Mouse (Mus musculus) adrenal gland, adult 2 months (tissue): Measurements from ENCODE around the gene Pik3cd. TPM values are rescaled to one million over a fixed set of nuclear protein-coding genes. Genes with fewer than 3 reads are reported as not detected.
A peak's percentile ranks its signal among the peaks of the same experiment; 100 is the strongest.

Source experiments
- DNase-seq: peaks from one replicate; pipeline ENCODE4 v3.0.0; 2021
- polyA plus RNA-seq: library from polyadenylated mRNA; depleted of rRNA; stranded (reverse); fragments of >200 nt; gene quantifications from 2 replicates; pipeline ENCODE4 v1.2.3, GENCODE M21; 2012
- total RNA-seq, 2 experiments: library from RNA; stranded (reverse); gene quantifications; 2 replicates each; pipeline ENCODE4 v1.2.3; 2021

Pik3cd gene
- total and polyA plus RNA-seq, 3 experiments = 4.2 to 6.2 (median 6.1) TPM

DNA sequence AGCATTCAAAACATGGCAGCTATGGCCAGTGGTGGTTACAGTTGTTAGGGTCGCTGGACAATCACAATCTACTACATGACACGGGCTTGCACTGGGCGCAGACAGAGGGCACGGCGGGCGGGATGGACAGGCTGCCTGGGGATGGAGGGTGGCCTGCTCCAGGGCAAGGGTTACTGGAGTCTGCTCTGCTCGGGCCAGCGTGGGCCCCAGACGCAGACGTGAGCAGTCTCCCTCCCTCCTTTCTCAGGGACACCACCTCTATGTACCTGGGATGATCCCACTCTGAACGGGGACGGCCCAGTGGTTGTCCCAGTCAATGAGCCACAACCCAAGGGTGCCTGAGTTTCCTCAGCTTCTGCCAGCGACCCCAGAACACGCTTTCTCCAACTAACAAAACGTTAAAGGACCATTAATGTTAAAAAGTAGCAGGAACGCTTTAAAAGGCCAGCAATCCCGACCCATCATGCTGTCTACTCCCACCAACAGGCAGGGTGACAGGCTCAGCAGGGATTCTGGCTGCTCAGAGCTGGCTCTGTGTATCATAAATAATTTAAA is 22.6 kb upstream of the Pik3cd start:
- no peak for DNase-seq

DNA sequence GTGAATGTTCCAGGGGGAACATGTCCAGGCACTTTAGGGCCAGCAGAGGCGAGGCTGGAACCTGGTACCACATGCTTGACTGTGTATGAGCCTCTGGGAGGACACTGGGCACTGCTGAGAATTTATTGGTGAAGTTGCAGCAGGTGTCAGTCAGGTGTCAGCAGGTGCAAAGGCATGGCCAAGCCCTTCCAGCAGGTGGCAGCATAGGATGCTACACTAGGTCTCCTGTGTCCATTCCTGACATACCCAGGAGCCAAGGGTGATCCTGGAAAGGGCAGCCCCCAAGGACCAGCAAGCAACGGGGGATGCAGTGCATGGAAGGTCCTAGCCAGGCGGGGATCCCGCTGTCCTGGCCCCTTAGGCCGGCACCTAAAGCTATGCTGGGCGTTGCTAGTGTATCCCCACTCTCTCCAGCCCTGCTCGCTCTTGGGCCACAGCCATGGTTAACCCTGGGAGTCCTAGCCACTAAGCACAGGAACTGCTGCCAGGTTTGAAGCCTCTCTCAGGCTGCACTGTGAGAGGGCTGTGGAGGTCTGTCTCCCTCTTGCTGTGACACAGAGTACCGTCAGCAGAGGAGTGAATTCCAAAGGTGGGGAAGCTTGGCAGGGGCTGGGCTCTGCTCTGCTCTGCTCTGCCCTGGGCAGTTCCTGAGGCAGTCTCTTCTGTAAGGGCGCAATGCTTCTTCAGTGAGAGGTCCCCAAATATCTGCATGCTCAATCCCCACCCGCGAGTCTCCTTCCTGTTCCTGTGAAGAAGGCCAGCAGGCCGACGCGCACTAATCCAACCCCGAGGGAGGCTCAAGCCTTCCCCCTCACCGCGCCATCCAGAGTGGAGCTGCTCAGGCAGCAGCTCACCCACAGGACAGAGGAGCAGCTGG is 21.7 kb upstream of the Pik3cd start:
- DNase-seq = peak; percentile 31

GRCm38 (mm10) chr4:149723021-149723390 is 20.6 kb upstream of the Pik3cd start:
- DNase-seq = no peak

- DNase-seq = no peak
Measured at GRCm38 (mm10) chr4:149722104-149723020, 20.0 kb upstream of the Pik3cd start.

DNA sequence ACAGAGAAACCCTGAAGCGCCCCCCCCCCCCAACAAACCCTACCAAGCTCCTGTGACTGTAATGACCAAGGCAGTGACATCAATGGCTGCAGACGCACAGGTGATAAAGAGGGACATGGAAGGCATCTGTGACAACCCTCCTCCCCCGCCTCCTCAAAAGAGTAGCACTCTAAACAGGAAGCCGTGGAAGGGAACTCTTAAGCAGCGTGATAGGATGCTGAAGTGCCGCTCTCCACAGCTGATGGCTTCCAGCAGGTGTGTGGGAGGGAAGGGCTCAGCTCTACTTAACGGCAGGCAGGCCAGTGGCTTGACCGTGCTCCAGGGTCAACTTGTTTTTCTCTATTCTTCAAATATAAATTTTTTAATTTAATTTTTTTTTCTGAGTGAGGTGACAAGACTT is 18.8 kb upstream of the Pik3cd start:
- no peak for DNase-seq

- no peak for DNase-seq
Measured at GRCm38 (mm10) chr4:149719686-149720085, 17.3 kb upstream of the Pik3cd start.

DNA sequence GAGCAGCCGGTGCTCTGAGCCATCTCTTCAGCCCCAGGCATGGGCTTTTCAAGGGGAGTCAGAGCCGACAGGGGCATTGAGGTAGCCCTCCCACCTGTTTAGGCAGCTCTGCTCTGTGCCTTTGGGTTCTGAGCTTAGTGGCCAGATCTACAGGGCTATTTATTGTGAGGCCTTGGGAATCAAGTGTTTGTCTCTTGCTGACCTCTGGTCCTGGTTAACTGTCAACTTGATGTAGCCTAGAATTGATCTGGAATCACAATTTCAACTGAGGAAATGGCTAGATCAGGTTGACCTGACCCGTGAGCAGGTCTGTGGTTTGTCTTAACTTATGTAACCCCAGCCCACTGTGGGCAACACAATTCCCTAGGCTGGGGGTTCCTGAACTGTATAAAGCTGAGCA is 12.2 kb upstream of the Pik3cd start:
- no peak for DNase-seq

DNA sequence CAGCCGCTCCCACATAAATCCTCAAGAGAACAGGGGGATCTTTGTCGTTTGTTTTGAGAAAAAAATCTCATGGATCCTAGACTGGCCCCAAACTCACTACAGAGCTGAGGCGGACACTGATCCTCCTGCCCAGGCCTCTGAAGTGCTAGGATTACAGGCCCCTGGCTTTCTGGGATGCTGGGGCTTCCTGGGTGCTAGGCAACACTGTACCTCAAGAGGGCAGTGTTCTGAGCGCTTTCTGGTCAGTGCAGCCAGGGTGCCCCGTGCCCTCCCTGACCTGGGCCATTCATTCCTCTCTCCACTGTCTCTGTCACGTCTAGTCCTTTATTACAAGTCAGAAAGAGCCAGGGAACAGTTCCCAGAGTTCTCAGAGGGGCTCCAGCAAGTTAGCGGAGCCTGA is 9.6 kb upstream of the Pik3cd start:
- peak; percentile 38 for DNase-seq

GRCm38 (mm10) chr4:149711485-149711884 is 9.1 kb upstream of the Pik3cd start:
- no peak for DNase-seq

- peak; percentile 65 for DNase-seq
Measured at GRCm38 (mm10) chr4:149710510-149710909, 8.1 kb upstream of the Pik3cd start.

DNA sequence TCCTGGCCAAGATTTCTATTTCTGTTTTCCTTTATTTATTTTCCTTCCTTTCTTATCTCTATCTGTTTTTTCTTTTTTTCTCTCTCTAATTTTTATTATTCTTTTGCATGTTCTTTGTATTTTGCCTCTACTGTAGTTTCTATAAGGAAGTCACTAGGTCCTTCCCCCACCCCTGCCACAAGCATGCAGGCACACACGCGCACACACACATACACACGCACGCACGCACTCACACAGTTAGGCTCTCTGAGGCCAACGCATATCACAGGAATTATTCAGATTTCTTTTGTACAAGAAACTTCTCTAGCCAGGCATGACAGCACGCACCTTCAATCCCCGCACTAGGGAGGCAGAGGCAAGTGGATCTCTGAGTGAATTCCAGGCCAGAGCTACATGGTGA is 3.6 kb upstream of the Pik3cd start:
- no peak for DNase-seq

GRCm38 (mm10) chr4:149705298-149705697 is 2.9 kb upstream of the Pik3cd start:
- DNase-seq = no peak

DNA sequence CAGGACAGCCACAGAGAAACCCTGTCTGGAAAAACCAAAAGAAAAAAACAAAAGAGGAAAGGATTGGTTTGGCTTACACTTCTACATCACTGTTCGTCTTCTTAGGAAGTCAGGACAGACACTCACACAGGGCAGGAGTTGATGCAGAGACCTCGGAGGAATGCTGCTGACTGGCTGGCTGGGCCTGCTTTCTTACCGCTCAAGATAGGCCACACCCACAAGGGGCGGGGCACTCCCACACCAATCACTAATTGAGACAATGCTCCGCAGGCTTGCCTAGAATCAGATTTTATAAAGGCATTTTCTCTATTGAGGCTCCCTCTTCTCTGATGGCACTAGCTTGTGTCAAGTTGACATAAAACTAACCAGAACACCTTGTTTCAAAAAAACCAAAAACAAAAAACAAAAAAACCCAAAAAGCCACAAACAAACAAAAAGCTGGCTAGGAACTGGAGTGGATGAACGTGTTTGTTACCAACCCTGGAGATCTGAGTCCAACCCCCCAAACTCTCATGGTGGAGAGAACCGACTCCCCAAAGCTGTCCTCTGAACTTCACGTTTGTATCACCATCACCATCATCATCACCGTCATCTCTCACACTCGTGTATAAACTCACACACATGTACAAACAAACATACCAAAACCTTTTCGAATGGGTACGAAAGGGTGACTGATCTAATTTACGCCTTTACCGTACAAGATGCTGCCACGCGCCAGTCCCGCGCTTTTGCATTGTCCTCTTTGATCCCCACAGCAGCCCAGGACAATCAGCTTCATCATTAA is 753 bp downstream of the Pik3cd start:
- DNase-seq = no peak

DNA sequence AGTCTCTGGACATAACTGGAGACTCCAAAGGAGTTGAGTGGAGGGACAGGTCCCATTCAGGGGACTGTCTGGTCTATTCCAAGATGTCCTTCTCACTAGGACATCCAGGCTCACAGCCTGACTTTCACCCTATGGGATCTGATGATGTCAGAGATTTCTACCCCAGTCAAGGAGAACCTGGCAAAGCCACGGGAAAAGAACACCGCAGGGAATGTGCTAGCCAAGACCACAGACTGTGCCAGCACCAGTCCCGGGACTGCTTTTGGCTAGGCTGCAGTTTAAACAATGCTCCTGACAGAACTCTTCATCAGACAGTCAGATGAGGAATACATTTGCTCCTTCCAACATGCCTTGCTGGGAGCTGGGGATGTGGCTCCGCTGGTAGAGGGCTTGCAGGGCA is 2.4 kb downstream of the Pik3cd start:
- no peak for DNase-seq

GRCm38 (mm10) chr4:149698197-149698821 is 4.1 kb downstream of the Pik3cd start:
- peak; percentile 70 for DNase-seq

DNA sequence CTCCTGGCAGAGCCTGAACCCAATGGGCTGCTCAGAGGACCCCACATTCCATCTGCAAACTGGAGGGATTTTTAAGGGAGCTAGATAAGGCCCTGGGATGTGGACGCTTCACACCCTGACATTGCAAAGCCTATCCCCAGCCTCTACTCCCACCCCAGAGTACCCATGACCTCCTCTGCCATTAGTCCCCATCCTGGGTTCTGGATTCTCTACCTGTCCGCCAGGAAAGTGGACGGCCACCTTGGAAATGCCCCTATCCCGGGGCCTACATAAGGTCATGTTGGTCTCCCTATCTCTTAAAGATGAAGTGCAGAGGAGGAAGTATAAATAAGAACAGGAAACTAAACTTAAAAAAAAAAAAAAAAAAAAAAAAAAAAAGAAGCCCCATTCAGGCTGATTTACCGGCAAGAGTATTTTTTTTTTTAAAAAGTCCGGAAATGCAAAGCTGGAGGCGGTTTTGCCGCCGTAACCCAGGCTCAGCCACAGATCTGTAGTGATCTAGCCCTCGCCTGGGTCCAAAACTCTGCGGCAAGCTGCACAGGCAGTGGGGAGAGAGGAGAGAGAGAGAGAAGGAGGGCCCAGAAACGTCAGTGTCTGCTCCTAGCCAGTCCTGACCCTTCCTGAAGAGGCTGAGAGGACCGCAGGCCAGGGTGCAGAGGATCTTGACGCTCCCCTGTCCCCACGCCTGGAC is 4.7 kb downstream of the Pik3cd start:
- no peak for DNase-seq

- no peak for DNase-seq
Measured at GRCm38 (mm10) chr4:149696189-149696971, 6.0 kb downstream of the Pik3cd start.

- no peak for DNase-seq
Measured at GRCm38 (mm10) chr4:149691368-149691767, 11.0 kb downstream of the Pik3cd start.

GRCm38 (mm10) chr4:149690828-149691280 is 11.5 kb downstream of the Pik3cd start:
- no peak for DNase-seq
